Mouse (Mus musculus): ENCODE measurements around the gene Mettl7a3.

Mettl7a3 gene

GRCm38 (mm10) chr15:100388224-100388835 is 53.6 kb downstream of the Mettl7a3 start:
- DNase-seq (ENCODE audit: low spot score): no peak

GRCm38 (mm10) chr15:100388886-100389285 is 54.2 kb downstream of the Mettl7a3 start:
- DNase-seq (ENCODE audit: low spot score): no peak

Measured in MN1 (cell line).